Mouse (Mus musculus) ovary, postnatal 14 days (tissue): ENCODE results near the gene Cfap74.
"Not testable (repeated sequence)": the region's sequence is repeated elsewhere in the genome, so short reads cannot be mapped to it uniquely, and the experiment has no call there.

ENCODE experiments used
- DNase-seq: peaks from one replicate; pipeline ENCODE4 v3.0.0; 2022; ENCODE audit warnings: low spot score

The Cfap74 gene

GRCm38 (mm10) chr4:155408695-155409057 is 314 bp upstream of the Cfap74 start:
- DNase-seq = no peak

GRCm38 (mm10) chr4:155412124-155412523 is 3.1 kb downstream of the Cfap74 start:
- no peak for DNase-seq

- DNase-seq = no peak
These were observed 4.8 kb downstream of the Cfap74 start for GRCm38 (mm10) chr4:155413641-155414335.

GRCm38 (mm10) chr4:155414656-155415235 is 5.8 kb downstream of the Cfap74 start:
- no peak for DNase-seq

GRCm38 (mm10) chr4:155420137-155420536 is 11.1 kb downstream of the Cfap74 start:
- DNase-seq = no peak

- DNase-seq = not testable (repeated sequence)
These were observed 12.7 kb downstream of the Cfap74 start for GRCm38 (mm10) chr4:155421412-155422370.

- no peak for DNase-seq
These were observed 15.0 kb downstream of the Cfap74 start for GRCm38 (mm10) chr4:155423988-155424387.

- DNase-seq = no peak
These were observed 17.3 kb downstream of the Cfap74 start for GRCm38 (mm10) chr4:155426272-155426671.

- DNase-seq = no peak
These were observed 19.5 kb downstream of the Cfap74 start for GRCm38 (mm10) chr4:155428442-155428841.

GRCm38 (mm10) chr4:155429202-155429601 is 20.2 kb downstream of the Cfap74 start:
- DNase-seq = no peak

GRCm38 (mm10) chr4:155432358-155432757 is 23.4 kb downstream of the Cfap74 start:
- DNase-seq = no peak

- DNase-seq = no peak
These were observed 25.0 kb downstream of the Cfap74 start for GRCm38 (mm10) chr4:155433993-155434392.

- DNase-seq = no peak
These were observed 33.8 kb downstream of the Cfap74 start for GRCm38 (mm10) chr4:155442808-155443207.

- no peak for DNase-seq
These were observed 42.6 kb downstream of the Cfap74 start for GRCm38 (mm10) chr4:155451597-155451996.

GRCm38 (mm10) chr4:155458575-155458974 is 49.6 kb downstream of the Cfap74 start:
- no peak for DNase-seq

- DNase-seq = no peak
These were observed 54.1 kb downstream of the Cfap74 start for GRCm38 (mm10) chr4:155463050-155463449.

- no peak for DNase-seq
These were observed 54.6 kb downstream of the Cfap74 start for GRCm38 (mm10) chr4:155463611-155464010.

- no peak for DNase-seq
These were observed 55.1 kb downstream of the Cfap74 start for GRCm38 (mm10) chr4:155464061-155464460.

- DNase-seq = no peak
These were observed 56.6 kb downstream of the Cfap74 start for GRCm38 (mm10) chr4:155465607-155466006.

- DNase-seq = no peak
These were observed 57.1 kb downstream of the Cfap74 start for GRCm38 (mm10) chr4:155466080-155466479.

- no peak for DNase-seq
These were observed 58.4 kb downstream of the Cfap74 start for GRCm38 (mm10) chr4:155467237-155468010.

GRCm38 (mm10) chr4:155468952-155469351 is 60.0 kb downstream of the Cfap74 start, which contains the start of gene Tmem52:
TSS of gene Tmem52 (plus strand) at chr4:155469114.
- DNase-seq = no peak
